Mouse (Mus musculus) G1E (cell line): Measurements from ENCODE around the gene Tmprss4.

ENCODE experiments used
- CTCF ChIP-seq: IDR thresholded peaks from 2 replicates; pipeline ENCODE4 v1.5.1; 2012; ENCODE audit warnings: low read depth, low read length, inconsistent platforms, mixed read lengths
- GATA2 ChIP-seq: IDR thresholded peaks from 2 replicates; pipeline ENCODE4 v1.6.1; 2012; ENCODE audit warnings: low read depth, low read length, inconsistent platforms, borderline replicate concordance
- TAL1 ChIP-seq: conservative IDR thresholded peaks from 2 replicates; pipeline ENCODE4 v1.6.1; 2012; ENCODE audit warnings: low read depth, low read length, inconsistent platforms, mixed read lengths

DNA sequence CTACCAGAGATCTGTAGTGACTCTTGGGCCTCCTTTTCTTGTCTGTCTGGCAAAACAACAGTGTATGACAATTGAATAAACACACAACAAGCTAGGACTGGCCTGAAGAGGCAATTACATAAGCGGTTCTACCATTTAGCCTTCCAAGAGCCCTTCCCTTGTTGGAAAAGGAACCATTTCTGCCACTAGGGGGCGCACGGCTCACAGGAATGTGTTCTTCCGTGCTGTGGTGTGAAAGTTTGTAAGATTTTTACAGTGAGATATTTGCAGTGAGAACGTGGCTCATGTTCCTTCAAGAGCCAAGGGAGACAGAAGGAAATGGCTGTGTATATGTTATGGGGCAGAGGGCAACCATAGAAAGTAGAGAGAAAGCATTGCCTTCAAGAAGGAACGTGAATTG, 17.7 kb upstream of the Tmprss4 start:
- no peak for TF ChIP-seq TAL1
- no peak for TF ChIP-seq GATA2
- TF ChIP-seq CTCF = peak; percentile 50
